Mouse (Mus musculus) urinary bladder, postnatal 4 days (tissue): Measurements from ENCODE around the gene Clcnkb.

Source experiments
- DNase-seq, 2 experiments: peaks; one replicate each; pipeline ENCODE4 v3.0.0; 2021 to 2022; ENCODE audit warnings: low spot score in 2 of 2

Gene Clcnkb

DNA sequence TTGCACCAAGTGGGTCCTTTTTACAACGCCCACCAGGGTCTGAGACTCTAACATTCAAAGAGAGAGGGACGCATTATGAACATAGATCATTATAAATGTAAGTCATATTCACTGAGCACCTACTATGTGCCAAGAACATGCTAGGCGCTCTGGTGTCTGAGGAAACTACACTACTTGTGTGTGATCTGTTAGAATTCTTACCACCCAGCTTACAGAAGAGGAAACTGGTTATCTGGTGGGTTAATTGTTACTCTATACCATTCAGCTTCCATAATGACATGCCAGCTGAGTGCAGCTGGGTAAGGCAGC is 10.5 kb downstream of the Clcnkb start:
- DNase-seq = no peak

DNA sequence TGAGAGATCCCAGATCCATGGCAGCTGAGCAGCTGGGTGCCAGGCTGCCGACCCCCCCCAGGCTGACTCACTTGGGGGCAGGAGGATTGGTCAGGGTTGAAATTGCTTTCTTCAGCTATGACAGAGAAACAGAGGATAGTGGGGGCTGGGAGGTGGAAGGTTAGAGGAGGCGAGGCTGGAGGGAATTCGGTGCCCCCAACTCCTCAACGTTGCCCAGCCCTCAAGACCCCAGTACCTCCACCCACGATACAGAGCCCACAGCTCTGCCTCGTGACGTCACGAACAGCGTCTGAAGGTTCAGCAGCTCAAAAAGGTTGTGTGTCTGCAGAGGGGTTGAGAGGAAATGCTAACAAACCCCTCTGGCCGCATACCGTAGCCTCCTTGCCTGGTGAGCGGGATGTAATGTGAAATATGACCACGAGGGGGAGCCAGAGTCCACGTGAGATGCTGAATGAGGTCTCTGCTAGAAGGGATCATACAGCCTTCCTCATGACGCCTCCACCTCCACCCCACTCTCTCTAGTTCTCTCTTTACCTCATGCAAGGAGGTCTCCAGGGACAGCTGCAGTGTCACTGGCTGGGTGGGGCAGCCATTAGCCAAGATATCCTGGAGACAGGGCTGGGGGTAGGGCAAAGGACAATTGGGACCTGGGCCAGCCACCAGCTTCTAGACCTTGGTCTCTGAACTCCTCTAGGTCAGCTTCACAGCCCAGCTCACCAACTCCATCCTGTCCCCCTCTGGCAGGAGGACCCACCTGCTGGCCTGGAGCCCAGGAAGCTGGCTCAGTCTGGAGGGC is 11.1 kb downstream of the Clcnkb start:
- DNase-seq = peak; percentile 79 to 91

DNA sequence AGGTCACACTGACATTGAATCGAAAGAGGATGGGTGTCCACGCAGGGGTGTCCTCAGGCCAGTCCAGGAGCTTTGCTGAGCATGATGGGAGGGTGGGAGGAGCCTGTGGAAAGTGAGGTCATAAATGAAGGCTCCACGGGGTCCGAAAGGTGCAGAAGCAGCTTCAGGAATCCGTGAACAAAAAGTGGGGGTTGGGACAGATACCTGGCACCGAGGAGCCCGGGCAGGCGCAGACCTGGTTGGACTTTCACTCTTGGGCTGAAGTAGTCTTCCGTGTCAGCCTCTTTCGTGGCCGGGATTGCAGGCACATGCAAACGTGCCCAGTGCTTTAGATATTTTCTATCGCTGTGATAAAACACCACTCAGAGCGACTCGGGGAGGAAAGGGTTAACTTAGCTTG is 15.6 kb downstream of the Clcnkb start:
- no peak for DNase-seq

DNA sequence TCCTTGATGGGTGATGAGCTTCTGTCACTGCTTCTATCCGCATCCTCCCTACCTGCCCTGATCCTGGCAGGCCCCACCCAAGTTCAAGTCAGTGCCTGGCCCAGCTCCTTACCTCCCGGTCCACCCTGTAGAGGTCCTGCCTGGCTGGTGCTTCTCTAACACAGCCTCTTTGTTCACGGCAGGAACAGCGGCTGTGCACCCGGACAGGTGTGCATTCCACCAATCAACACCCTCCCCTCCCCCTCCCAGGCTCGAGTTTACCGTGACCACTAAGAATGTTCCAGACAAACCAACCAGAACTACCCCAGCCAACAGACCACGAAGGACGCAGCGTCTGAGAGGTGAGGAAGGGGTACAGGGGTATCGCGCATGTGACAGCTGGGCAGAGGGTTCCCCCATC is 17.3 kb downstream of the Clcnkb start, which contains the start of gene Clcnka:
Clcnka (minus strand) TSS at position 180 of the 400 bp plus-strand sequence.
- DNase-seq = no peak

DNA sequence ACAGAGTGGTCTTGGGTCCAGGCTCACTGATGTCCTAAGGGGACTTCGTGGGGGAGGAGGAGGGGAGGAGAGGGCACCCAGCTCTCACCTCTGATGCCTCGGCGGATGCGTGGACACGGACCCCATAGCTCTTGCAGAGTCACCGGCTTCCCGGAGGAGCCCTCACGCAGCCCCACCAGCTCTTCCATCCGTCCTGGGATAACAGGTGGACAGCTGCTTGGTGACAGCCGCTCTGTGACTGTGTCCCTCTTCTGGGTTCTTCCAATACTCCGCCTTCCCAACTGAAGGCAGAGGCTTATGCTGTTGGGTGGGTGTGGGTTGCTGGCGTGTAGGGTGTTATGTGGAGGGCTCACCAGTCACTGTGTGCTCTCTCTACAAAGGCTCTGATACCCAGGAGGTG is 18.0 kb downstream of the Clcnkb start:
- DNase-seq = no peak

DNA sequence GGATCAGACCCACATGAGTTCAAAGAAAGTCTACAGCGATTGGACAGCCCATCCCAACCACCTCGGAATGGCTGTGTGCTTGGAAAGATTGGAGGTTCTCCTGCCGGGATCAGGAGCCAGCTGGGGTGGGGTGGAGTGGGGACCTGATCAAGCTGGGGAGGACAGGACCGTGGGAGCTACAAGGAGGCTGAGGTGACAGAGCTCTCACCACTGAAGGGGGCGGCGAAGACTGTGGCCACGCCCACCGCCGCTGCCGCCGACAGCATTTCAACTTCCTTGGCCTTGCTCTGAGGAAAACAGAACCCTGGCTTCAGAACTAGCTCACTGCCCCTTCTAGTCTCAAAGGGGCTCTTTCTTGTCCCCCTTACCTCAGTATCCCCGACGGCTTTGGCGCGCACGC is 21.1 kb downstream of the Clcnkb start:
- no peak for DNase-seq

DNA sequence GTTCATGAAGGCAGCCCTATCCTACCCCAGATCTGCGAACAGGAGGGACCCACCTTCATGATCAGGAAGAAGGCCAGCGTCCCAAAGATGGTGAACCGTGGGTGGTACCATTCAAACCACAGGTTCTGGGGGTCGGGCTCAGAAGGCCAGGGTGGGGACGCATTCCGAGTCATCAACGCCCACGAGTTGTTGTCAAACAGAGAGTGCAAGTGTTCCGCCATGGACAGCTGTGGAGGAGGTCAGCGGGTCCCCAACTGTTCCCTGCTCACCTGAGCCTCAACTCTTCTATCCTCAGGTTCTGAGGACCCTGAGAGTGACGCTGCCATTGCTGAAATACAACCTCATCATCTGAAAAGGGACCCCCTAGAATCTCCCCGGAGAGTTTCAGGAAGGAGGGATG is 24.5 kb downstream of the Clcnkb start:
- DNase-seq = no peak

DNA sequence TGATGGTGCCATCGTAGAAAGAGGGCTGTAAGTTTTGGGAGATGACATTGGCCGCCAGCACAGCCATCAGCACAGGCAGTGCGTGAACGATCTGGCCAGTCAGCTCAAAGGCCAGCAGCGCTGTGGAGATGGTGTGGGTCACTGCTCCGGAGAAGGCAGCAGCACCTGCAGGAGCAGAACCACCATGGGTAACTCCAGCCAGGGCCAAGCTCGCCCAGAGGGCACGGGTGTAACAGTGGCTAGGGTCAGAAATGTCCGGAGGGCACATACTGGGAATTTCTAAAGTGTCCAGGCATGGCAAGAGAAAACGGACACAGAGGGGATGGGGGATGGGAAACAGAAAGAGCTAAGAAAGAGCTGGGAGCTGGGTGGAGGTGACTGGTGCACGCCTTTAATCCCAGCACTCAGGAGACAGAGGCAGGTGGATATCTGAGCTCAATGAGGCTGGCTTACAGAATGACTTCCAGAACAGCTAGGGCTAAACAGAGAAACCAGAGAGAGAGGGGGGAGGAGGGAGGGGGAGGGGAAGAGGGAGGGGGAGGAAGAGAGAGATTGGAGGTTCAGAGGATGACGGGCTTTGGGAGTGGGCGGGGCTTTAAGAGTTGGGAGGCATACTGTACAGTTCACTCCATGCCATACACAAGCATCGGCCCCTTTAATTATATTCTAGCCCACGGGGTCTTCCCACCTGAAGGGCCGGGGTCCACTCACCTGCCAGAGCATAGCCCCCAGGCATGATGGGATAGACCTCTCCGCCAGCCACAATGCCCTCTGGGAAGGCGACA is 26.3 kb downstream of the Clcnkb start:
- DNase-seq = no peak

DNA sequence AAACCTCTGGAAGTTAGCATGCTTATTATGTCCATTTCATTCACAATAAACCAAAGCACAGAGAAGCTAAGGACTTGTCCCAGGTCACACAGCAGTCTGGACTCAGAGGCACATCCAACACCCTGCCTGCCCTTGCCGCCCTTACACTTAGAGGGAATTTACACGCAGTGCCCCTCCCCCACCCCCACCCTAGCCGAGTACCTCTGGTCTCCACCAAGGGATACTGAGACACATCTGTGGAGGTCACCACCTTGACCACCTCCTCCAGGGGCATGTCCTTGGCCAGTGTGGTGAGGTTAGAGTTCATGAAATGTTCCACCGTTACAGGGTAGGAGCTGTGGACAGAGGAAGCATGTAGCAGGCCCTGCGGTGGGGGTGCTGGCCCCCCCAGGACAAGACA is 27.9 kb downstream of the Clcnkb start:
- no peak for DNase-seq

DNA sequence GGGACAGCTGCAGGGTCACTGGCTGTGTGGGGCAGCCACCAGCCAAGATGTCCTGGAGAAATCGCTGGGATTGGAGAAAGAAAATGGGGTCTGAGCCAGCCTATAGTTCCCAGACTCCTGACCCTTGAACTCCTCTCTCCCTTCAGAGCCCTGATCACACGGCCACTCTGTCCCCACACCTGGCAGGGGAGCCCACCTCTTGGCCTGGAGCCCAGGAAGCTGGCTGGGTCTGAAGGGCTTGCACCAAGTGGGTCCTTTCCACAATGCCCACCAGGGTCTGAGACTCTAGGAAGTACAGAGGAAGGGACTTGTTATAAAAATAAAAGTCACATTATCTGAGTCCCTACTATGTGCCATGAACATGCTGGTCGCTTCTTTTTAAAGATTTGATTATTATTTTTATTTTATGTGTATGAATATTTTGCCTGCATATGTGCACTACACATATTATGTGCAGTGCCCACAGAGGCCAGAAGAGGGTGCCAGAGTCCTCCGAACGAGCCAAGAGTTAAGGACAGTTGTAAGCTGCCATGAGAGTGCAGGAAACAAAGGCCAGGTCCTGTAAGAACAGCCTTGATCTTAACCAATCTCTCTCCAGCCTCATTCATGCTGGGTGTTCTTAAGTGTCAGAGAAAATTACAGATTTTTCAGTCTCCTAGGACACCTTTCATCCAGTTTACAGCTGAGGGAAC is 28.6 kb downstream of the Clcnkb start:
- DNase-seq = peak in 1 of 2 experiments; percentile 81

DNA sequence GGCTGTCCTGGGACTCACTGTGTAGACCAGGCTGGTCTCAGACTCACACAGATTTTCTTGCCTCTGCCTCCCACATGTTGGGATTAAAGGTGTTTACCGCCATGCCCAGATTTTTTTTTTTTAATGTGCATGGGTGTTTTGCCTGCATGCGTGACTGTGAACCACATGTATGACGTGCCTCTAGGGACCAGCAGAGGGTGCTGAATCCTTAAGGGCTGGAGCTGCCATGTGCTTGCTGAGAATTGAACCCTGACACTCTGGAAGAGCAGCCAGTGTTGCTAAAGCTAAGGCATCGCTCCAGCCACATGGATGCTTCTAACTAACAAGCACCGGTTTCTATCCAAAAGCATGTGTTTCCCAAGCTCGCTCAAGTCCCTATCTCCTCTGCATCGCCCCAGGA is 29.7 kb downstream of the Clcnkb start:
- DNase-seq = no peak

DNA sequence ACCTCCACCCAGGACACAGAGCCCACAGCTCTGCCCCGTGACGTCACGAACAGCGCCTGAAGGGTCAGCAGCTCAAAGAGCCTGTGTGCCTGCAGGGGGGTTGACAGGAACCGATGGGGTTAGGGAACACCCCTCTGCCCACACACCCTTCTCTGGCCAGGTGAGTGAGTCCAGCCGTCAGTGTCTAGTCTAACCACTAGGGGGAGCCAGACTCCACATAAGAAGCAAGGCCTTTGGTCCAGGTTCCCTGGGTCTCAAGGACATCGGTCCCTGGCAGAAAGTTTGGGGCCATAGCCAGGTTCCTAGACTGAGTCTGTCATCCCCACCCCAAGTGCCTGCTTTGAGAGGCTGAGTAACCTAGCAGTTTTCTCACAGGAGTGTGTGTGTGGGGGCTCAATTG is 30.5 kb downstream of the Clcnkb start:
- no peak for DNase-seq

DNA sequence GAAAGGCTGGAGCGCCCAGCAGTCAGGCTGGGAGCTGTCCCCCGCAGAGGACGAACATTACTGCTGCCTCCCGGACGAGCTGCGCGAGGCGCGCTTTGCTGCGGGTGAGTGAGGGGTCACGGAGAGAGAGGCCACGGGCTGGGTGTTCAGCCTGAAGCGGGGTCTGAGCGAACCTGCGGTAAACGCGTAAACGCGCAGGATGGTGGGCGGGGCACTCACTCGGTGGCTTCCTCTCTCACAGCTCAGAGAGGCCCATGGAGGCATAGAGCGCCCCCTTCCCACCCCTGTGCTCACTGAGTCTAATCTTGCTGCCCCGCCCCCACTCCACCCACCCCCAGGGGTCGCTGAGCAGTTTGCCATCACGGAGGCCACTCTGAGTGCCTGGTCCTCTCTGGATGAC is 33.4 kb downstream of the Clcnkb start:
- DNase-seq = no peak

DNA sequence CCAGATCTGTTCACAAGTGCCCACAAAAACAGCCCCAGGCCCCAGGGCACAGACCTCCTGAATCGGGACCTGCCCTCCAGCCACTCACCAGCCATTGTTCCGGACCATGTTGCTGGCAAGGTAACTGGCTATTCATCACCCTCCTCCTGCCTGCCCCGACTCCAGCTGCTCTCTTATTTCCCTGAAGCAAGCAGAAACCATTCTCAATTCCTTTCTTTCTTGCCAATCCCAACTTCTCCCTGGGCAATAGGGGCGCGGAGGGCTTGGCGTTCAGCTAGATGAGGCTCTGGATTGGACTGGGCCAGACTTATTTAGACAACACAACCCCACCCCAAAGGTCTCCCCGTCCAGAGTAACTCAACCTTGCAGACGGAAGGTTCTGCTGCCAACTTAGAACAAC is 36.1 kb downstream of the Clcnkb start:
- DNase-seq = no peak

DNA sequence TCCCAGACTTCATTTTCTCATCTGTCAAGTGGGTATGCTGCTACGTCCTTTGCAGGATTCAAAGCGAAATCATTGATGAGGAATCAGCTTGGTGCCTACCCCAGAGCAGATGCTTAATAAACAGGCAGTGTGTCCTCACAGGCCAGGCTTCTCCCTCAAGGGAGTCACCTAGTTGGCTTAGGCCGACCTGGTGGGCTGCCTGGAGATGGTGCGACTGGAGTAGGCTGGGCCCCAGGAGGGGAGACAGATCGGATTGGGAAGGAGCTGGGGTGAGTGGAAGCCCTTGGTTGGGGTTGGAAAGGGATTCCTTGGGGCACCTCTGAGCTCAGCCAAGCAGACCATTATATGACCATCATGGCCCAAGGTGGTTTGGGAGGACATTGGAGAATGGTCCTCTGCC is 43.4 kb downstream of the Clcnkb start:
- DNase-seq = no peak

DNA sequence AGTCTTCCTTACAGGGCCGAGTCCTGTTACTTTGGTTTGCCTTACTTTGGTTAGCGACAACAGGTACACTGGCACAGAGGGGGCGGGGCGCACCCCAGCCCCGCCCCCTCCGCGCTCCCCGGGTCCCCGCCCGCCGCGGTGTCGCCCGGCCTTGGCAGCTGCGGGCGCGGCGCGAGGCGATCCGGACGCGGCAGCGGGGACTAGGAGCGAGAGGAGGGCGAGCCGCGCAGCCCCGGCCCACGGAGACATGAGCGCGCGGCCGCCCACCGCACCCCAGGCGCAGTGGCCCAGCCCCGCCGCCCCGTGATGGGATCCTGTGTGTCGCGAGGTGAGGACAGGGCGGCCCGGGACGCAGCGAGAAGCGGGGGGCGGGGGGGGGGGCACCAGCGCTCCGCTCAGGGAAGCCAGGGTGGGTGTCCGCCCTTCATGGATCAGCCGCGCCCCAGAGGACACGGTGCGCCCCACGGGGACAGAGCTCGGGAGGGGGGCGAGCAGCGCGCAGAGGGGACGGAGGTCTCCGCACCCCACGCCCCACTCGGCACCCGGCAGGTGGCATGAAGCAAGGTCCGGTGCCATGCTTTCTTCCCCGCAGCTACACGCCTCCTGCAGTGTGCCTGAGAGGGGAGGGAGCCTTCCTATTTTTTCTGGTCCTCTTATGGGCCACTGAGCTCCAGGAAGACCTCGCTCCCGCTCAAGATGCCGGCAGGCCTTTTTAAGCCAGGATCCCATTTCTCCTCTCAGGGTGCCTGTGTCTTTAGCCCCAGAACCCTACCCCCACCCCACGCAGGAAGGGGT is 47.6 kb downstream of the Clcnkb start, which contains the start of gene Fam131c:
Fam131c (plus strand) TSS at position 224 of the 795 bp plus-strand sequence.
- DNase-seq = no peak

DNA sequence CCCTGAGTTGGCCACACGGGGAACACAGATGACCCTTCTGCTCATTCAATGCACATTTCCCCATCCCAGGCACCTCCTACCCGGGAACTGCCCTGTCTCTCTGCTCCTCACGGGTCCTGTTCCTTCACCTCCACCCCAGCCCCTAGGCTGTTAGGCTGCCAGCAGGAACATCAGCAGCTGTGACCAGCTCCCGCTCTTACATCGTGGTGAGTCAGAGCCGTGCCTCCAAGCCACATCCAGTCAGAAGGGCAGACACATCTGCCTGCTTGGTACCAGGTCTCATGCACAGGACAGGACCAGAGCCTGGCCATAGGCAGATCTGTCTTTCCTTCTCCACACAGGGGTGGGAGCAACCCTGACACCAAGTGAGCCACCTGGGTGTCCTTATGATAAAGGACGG is 49.9 kb downstream of the Clcnkb start:
- no peak for DNase-seq

DNA sequence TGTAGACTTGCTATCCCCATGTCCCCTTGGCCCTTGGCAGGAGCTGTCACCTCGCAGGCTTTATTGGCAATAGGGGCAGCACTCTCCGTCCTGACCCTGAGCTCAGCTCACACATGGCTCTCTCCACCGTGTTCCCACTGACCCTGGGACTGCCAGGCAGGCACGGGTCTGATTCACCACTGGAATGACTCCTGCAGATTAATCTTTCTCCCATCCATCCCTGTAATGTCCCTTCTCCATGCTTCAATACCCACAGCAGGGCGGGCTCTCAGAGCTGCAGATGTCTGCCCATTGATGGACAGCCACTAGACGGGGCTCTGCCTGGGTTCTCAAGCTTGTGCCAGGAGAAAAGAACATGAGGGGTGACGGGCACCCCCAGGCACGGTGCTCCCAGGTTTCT is 50.7 kb downstream of the Clcnkb start:
- DNase-seq = no peak

DNA sequence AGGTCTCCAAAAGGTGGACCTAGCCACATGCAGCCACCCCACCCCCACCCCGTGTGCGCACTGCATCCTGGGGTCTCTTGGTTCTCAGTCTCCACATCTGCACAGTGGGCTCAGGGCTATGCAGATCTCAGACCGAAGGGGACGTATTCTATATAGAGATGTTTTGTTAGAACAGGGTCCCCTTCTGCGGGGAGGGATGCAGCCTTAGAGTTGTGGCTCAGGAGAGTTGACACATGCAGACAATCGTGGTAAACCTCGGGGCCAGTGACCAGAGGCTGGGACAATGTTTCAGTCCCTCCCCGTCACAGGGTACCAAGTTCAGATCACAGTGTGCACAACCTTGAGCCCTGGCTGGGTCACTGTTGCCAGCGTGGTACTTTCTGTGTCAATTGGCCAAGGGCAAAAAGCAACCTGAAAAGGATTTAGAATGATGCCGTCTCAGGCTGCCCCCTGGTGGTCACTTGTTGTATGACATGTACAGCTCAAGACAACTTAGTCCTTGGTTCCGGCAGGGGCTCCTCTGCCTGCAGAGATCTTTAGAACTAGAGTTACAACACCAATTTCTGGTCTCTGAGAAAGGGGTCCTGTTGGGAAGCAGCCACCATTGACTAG is 52.8 kb downstream of the Clcnkb start:
- DNase-seq = peak; percentile 66 to 86

DNA sequence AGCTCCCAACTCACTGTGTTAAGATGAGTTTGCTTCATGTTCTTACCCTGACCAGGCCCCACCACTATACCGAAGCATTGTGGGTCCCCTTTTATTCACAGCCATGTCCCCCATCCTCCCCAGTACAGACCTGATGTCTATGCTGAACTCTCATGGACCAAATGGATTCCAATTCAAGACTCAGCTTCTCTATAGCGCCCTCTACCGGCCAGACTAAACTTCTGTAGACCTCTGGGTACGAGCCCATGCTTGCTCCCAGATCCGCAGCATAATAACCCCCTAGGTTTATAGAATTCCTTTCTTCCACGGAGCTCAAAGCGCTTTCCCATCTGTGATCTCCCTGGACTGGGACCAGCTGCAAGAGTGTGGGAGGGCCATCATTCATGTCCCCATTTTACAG is 55.0 kb downstream of the Clcnkb start:
- DNase-seq = no peak

DNA sequence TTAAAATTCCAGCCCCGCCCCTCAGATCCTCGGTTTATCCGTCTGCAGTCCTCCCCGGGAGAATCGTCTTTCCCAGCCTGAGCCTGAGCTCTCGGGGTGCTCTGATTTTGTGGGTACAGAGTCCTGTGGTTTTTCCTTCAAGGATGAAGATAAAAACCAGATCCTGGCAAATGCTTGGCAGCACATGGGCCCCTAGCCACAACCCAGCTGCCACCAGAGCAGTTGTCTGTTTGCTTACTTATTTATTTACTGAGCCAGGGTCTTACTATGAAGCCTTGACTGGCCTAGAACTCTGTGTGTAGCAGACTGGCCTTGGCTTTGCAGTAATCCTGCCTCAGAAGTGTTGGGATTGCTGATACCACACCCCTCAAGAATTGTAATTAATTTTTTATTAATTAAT is 56.6 kb downstream of the Clcnkb start:
- DNase-seq = no peak
